Mouse (Mus musculus) urinary bladder, adult 18-20 months (tissue): ENCODE data around the gene Mthfd1l.

Source experiments
- DNase-seq, 2 experiments: peaks; one replicate each; pipeline ENCODE4 v3.0.0; 2022; ENCODE audit warnings: low spot score in 2 of 2, mixed read lengths in 2 of 2

Mthfd1l gene

GRCm38 (mm10) chr10:4079643-4080244, 106.8 kb downstream of the Mthfd1l start:
- DNase-seq, result peak; percentile 14 to 58

GRCm38 (mm10) chr10:4083609-4084008, 110.7 kb downstream of the Mthfd1l start:
- no peak for DNase-seq

GRCm38 (mm10) chr10:4084907-4085306, 112.0 kb downstream of the Mthfd1l start:
- DNase-seq, result no peak

GRCm38 (mm10) chr10:4085363-4086141, 112.6 kb downstream of the Mthfd1l start:
- DNase-seq, result no peak

GRCm38 (mm10) chr10:4087563-4087962, 114.6 kb downstream of the Mthfd1l start:
- DNase-seq, result no peak

GRCm38 (mm10) chr10:4088744-4089414, 116.0 kb downstream of the Mthfd1l start:
- no peak for DNase-seq

GRCm38 (mm10) chr10:4089885-4090284, 117.0 kb downstream of the Mthfd1l start:
- no peak for DNase-seq

- DNase-seq, result no peak
Observed at GRCm38 (mm10) chr10:4092990-4093389, 120.1 kb downstream of the Mthfd1l start.

- DNase-seq, result no peak
Observed at GRCm38 (mm10) chr10:4094093-4094817, 121.3 kb downstream of the Mthfd1l start.

GRCm38 (mm10) chr10:4096151-4096550, 123.2 kb downstream of the Mthfd1l start:
- no peak for DNase-seq

- DNase-seq, result no peak
Observed at GRCm38 (mm10) chr10:4100007-4100406, 127.1 kb downstream of the Mthfd1l start.

- no peak for DNase-seq
Observed at GRCm38 (mm10) chr10:4105676-4106528, 133.0 kb downstream of the Mthfd1l start.

GRCm38 (mm10) chr10:4107661-4108338, 134.9 kb downstream of the Mthfd1l start:
- no peak for DNase-seq

GRCm38 (mm10) chr10:4108462-4108861, 135.5 kb downstream of the Mthfd1l start:
- DNase-seq, result no peak

GRCm38 (mm10) chr10:4111095-4111794, 138.3 kb downstream of the Mthfd1l start:
- DNase-seq, result no peak

GRCm38 (mm10) chr10:4111795-4112139, 138.8 kb downstream of the Mthfd1l start:
- no peak for DNase-seq

- DNase-seq, result no peak
Observed at GRCm38 (mm10) chr10:4112611-4113327, 139.9 kb downstream of the Mthfd1l start.

- DNase-seq, result no peak
Observed at GRCm38 (mm10) chr10:4113328-4113658, 140.4 kb downstream of the Mthfd1l start.

- DNase-seq, result no peak
Observed at GRCm38 (mm10) chr10:4116653-4117052, 143.7 kb downstream of the Mthfd1l start.

GRCm38 (mm10) chr10:4117091-4117490, 144.2 kb downstream of the Mthfd1l start:
- DNase-seq, result no peak
